Mouse (Mus musculus) myocyte (in vitro differentiated cells): Measurements from ENCODE around the gene Rer1.

Experiments
- CEBPB ChIP-seq: IDR thresholded peaks from 2 replicates; pipeline ENCODE4 v1.6.1; 2011; ENCODE audit warnings: mild to moderate bottlenecking, moderate library complexity; ENCODE audit not compliant: poor library complexity, insufficient read depth, severe bottlenecking
- MAX ChIP-seq: IDR thresholded peaks from one replicate; pipeline ENCODE4 v1.6.1; 2011; ENCODE audit warnings: low read depth, mild to moderate bottlenecking, control low read depth
- MYOD1 ChIP-seq, 3 experiments: IDR thresholded peaks; one replicate each; pipeline ENCODE4 v1.6.1; 2011; ENCODE audit warnings: control low read depth in 2 of 3, low read depth in 2 of 3, mild to moderate bottlenecking in 2 of 3, moderate library complexity in 1 of 3; ENCODE audit not compliant: insufficient read length in 2 of 3, control insufficient read depth in 1 of 3
- MYOG ChIP-seq, 3 experiments: IDR thresholded peaks; one replicate each; pipeline ENCODE4 v1.6.1; 2011; ENCODE audit warnings: control low read depth in 2 of 3, low read depth in 2 of 3, mild to moderate bottlenecking in 2 of 3; ENCODE audit not compliant: insufficient read length in 2 of 3, control insufficient read depth in 1 of 3, insufficient read depth in 1 of 3
- POLR2A ChIP-seq: IDR thresholded peaks from one replicate; pipeline ENCODE4 v1.6.1; 2011; ENCODE audit warnings: low read depth, mild to moderate bottlenecking, control low read depth, moderate library complexity; ENCODE audit not compliant: insufficient read length
- POLR2AphosphoS2 ChIP-seq: IDR thresholded peaks from one replicate; pipeline ENCODE4 v1.6.1; 2011; ENCODE audit warnings: low read depth, control low read depth; ENCODE audit not compliant: insufficient read length
- REST ChIP-seq: IDR thresholded peaks from one replicate; pipeline ENCODE4 v1.6.1; 2011; ENCODE audit warnings: mild to moderate bottlenecking, control low read depth, moderate library complexity; ENCODE audit not compliant: insufficient read depth, insufficient read length
- SRF ChIP-seq: IDR thresholded peaks from one replicate; pipeline ENCODE4 v1.6.1; 2011; ENCODE audit warnings: low read depth; ENCODE audit not compliant: control insufficient read depth, insufficient read length
- TCF3 ChIP-seq: IDR thresholded peaks from one replicate; pipeline ENCODE4 v1.6.1; 2011; ENCODE audit warnings: low read depth, control low read depth; ENCODE audit not compliant: insufficient read length
- USF1 ChIP-seq: IDR thresholded peaks from one replicate; pipeline ENCODE4 v1.6.1; 2011; ENCODE audit warnings: low read depth, mild to moderate bottlenecking, control low read depth, moderate library complexity

GRCm38 (mm10) chr4:155118278-155118677 is 32.1 kb upstream of the Rer1 start:
- no peak for TF ChIP-seq POLR2A
- no peak for TF ChIP-seq TCF3
- TF ChIP-seq MAX, result no peak
- TF ChIP-seq USF1, result no peak
- no peak for TF ChIP-seq CEBPB
- TF ChIP-seq MYOG (IDR thresholded peaks at IDR 0.05; ENCODE audit: control insufficient read depth in 1 of 3, insufficient read depth in 1 of 3, insufficient read length in 2 of 3, low read depth in 2 of 3), result peak in 2 of 3 experiments; percentile 55 to 56
- TF ChIP-seq REST, result no peak
- peak in 2 of 3 experiments; percentile 48 to 83 for TF ChIP-seq MYOD1 (IDR thresholded peaks at IDR 0.05; ENCODE audit: control insufficient read depth in 1 of 3, insufficient read length in 2 of 3, low read depth in 2 of 3)
- no peak for TF ChIP-seq POLR2AphosphoS2
- no peak for TF ChIP-seq SRF
